Mouse (Mus musculus) forebrain, embryonic 10.5 days (tissue): ENCODE results near the gene Cacna1d. TPM values are rescaled to one million over a fixed set of nuclear protein-coding genes. Genes with fewer than 3 reads are reported as not detected.

Experiments
- DNase-seq: peaks from one replicate; pipeline ENCODE4 v3.0.0-alpha.2; 2017; ENCODE audit warnings: low spot score; ENCODE audit errors: extremely low spot score
- H3K27ac ChIP-seq: fragments of 300-500 bp; sonication (generic); 2 replicates; pipeline ENCODE4 v1.5.1; 2016; ENCODE audit warnings: mild to moderate bottlenecking
- H3K27me3 ChIP-seq: fragments of 300-500 bp; sonication (generic); 2 replicates; pipeline ENCODE4 v1.6.1; 2016; ENCODE audit warnings: mild to moderate bottlenecking; ENCODE audit not compliant: poor library complexity, severe bottlenecking
- H3K36me3 ChIP-seq: fragments of 300-500 bp; sonication (generic); replicated peaks from 2 replicates; pipeline ENCODE4 v1.6.1; 2016; ENCODE audit warnings: mild to moderate bottlenecking, moderate library complexity
- H3K4me1 ChIP-seq: fragments of 300-500 bp; sonication (generic); 2 replicates; pipeline ENCODE4 v1.6.1; 2016
- H3K4me3 ChIP-seq: fragments of 300-500 bp; sonication (generic); 2 replicates; pipeline ENCODE4 v1.5.1; 2016; ENCODE audit warnings: mild to moderate bottlenecking, moderate library complexity
- H3K9me3 ChIP-seq: fragments of 300-500 bp; sonication (generic); 2 replicates; pipeline ENCODE4 v1.6.1; 2016; ENCODE audit warnings: mild to moderate bottlenecking, moderate library complexity
- WGBS: fragments of 180-500 bp; shearing (Covaris S2); methylation state at CpG from one replicate; pipeline ENCODE4 v1.1.7; 2016; 5-methylcytosine and 5-hydroxymethylcytosine counted together
- polyA plus RNA-seq: library from polyadenylated mRNA; unstranded; fragments of >200 nt; fragmentation: Nextera tagmentation; extraction: Ambion mirVana; gene quantifications from 2 replicates; pipeline ENCODE4 v1.2.1, GENCODE M21; 2016

The Cacna1d gene
- polyA plus RNA-seq, 1 experiment from 2014 or later: 1.3 TPM

GRCm38 (mm10) chr14:29996000-29996751 lies 495.1 kb downstream of the Cacna1d start:
- 96% methylated on average over 11 of the region's 11 CpGs for WGBS
- Histone ChIP-seq H3K27ac (no peak overlapping the region), H3K27me3 (no peaks in the 10 kb centered on the region), H3K9me3 (no peaks in the 10 kb centered on the region), H3K4me1 (no peaks in the 10 kb centered on the region), H3K4me3 (no peak overlapping the region), H3K36me3 (peaks cover 74% of the 10 kb centered on the region)
- no peak for DNase-seq

GRCm38 (mm10) chr14:29994976-29995375 lies 496.3 kb downstream of the Cacna1d start:
- WGBS: 81% methylated on average over 4 of the region's 4 CpGs
- Histone ChIP-seq H3K4me3 (no peak overlapping the region), H3K9me3 (no peaks in the 10 kb centered on the region), H3K27ac (no peak overlapping the region), H3K36me3 (peaks cover 86% of the 10 kb centered on the region), H3K4me1 (no peaks in the 10 kb centered on the region), H3K27me3 (no peaks in the 10 kb centered on the region)
- DNase-seq: no peak

Other genes starting within 250 kb of the Cacna1d start
- 33.8 and 34.9 TPM in 2 replicates for gene Dcp1a, start 11.9 kb downstream of the Cacna1d start, polyA plus RNA-seq
- 338 and 351 TPM in 2 replicates for gene Tkt, start 56.9 kb upstream of the Cacna1d start, polyA plus RNA-seq
- gene Prkcd, start 134.8 kb upstream of the Cacna1d start, polyA plus RNA-seq: 23.6 and 24.8 TPM in 2 replicates
- 12.7 and 14.7 TPM in 2 replicates for gene Rft1, start 162.9 kb upstream of the Cacna1d start, polyA plus RNA-seq
- gene Sfmbt1, start 223.4 kb upstream of the Cacna1d start, polyA plus RNA-seq: 22.6 and 23.6 TPM in 2 replicates